Mouse (Mus musculus) c-Kit-positive CD71-negative TER-119-negative erythroid progenitor cells, embryonic 14.5 days (primary cell): Measurements from ENCODE around the gene Tuba1c.
"Not testable (repeated sequence)": the region's sequence is repeated elsewhere in the genome, so short reads cannot be mapped to it uniquely, and the experiment has no call there.

ENCODE experiments used
- DNase-seq: peaks from one replicate; pipeline ENCODE4 v3.0.0-alpha.2; 2013; ENCODE audit warnings: low read depth

The Tuba1c gene

GRCm38 (mm10) chr15:99056332-99056731, 26.6 kb downstream of the Tuba1c start:
- DNase-seq = no peak

GRCm38 (mm10) chr15:99065557-99066165, 36.0 kb downstream of the Tuba1c start:
- no peak for DNase-seq

DNA sequence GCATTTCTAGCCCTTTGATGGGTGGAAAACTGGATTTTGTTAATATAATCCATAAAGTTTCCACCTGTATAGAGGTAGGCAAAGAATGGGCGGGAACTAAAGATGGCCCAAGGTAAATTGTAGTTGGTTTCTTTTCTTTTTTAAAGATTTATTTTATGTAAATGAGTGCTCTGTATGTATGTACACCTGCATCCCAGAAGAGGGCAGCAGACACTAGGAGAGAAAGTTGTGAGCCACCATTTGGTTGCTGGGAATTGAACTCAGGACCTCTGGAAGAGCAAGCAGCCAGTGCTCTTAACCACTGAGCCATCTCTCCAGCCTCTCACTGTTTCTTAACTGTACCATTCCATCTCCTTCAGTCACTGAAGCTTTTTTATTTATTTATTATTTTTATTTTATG, 42.3 kb downstream of the Tuba1c start:
- DNase-seq = no peak

GRCm38 (mm10) chr15:99074019-99074599, 44.4 kb downstream of the Tuba1c start, which contains the start of gene Troap:
TSS of gene Troap (plus strand) at chr15:99074575.
- no peak for DNase-seq

DNA sequence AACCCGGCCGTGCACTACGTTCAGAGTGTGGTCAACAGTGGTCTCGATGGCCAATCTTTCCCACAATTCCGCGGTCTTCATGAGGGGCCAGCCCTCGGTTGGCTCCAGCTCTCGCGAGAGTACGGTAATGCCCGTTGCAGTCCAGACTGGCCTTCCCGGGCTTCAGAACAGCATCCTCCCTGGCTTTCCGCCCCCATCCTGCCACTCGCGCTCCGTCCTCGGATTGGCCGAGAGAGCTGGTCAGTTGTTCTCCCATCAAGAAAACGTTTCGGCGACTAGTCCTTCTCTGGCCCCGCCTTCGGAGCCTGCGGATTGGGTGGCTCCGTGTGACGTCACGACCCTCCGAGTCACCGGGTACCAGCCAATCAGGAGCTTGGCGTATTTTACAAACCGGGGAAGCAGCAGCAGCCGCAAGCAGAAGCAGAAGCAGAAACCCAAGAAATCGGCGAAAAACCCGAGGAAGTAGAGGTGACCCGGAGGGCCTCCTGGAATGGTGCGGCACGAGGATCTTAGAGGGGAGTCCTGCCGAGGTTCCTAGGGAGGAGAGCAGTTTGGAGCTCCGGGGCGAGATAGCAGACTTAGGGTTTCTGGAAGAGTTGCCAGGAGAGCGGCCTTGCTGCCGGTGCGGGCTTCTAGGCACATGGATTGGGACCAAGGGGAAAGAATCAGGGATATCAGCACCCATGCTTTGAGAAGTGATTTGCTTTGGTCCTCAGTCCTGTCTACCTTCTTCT, 45.1 kb downstream of the Tuba1c start:
- peak; percentile 93 for DNase-seq

DNA sequence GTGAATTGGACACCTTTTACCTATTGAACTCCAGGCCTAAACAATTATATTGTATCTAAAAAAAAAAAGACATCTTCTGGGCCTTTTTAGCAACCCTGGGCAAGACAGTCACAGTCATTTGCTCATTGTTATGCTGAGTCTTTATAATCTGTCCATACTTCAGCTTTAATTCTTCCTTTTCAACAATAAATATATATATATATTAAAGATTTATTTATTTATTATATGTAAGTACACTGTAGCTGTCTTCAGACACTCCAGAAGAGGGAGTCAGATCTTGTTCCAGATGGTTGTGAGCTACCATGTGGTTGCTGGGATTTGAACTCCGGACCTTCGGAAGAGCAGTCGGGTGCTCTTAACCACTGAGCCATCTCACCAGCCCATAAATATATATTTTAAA, 46.3 kb downstream of the Tuba1c start:
- DNase-seq = not testable (repeated sequence)

DNA sequence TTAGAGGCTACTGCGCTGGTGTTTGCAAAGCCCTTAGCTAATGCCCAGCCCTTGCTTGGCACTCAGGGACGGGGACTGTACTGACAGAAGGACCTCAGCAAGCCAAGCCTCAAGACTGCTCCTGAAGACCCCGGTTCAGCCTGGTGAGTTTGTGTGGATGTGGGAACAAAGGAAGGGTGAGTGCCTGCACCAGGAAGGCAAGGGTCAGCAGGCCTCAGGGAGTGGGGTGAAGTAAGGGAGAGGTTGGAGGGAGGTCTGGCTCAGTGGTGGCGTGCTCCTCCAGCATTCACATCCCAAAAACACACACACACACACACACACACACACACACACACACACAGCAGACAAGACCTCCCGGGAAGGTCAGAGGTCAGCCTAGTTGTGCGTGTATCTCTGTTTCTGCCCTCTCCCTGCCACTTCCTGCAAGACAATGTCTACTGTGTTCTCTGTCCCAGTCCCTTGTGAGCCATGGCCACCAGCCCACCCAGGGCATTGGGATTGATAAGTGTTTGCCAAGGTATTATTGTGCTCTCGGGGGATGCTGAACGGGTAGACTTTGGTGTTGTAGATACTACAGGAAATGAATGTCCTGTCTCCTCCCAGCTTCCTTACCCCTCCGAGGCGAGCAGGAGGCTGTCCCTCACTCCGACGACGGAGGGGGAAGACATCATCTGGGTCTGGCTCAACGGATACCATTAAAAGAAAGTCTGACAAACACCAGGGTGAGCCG, 48.7 kb downstream of the Tuba1c start:
- DNase-seq = no peak

- DNase-seq = no peak
Observed at GRCm38 (mm10) chr15:99079804-99080203, 50.1 kb downstream of the Tuba1c start.

DNA sequence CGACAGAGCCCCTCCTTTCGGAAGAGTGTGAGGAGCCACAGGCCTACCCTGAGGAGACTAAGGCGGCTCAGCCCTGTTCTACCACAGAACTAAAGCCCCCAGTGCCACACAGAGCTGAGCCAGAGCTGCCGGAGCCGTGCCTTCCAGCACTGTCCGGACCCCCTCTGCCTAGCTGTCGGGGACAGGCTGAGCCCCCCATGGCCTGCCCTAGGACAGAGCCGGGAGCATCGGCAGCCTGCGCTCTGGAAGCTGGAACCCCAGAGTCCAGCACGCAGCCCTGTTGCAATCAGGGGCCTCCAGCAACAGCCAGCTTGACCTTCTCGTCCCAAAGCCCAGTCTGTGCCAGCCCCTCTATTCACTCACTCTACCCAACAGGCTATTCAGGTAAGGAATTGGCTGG, 52.6 kb downstream of the Tuba1c start:
- no peak for DNase-seq

- no peak for DNase-seq
Observed at GRCm38 (mm10) chr15:99082840-99083239, 53.1 kb downstream of the Tuba1c start.

DNA sequence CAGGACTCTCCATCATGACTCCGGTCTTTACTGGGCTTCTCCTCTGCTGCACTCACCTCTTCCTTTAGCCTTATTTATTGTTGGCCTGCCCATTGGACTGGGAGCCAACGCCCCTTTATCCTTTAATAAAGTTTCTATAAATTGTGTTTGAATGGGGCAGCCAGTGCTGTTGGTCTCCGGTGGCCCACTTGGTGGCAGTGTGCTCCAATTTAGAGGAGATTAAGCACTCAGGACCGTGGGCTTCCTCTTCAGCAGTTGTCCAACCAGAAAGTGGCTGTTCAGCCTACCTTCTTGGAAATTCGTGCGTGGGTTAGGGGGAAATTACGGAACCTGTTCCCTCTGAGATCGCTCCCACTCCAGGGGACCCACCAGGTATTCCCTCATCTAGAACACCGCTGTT, 53.6 kb downstream of the Tuba1c start:
- no peak for DNase-seq

DNA sequence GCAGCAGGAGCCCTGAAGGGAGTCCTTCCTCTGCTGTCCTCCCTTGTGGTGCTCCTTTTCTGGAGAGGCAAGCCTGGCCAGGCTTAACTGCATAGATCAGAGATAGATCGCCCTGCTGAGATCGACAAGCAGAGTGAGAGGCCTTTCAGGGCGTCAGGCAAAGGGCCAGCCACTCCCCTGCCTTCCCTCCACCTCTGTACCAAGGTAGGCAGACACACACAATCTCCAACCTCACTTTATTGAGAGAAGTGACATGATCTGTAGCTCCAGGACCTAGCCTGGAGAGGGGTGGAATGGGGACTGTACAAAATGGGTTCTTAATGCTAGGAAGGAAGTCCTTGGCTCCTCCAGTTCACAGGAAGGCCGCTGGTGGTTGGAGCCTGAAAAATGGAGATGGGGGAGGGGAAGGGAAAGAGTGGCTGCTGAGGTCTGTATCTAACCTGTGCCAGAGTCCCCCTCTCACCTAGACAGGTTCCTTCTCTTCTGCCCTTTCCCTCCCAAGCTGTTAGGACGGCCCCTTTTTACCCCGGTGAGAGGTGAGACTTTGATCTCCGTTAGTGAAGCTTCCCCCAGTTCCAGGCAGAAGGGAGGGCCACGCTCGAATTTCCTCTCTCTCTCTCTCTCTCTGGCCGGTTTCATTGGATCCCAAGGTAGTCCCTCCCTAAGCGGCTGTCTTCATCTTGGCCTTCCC, 54.3 kb downstream of the Tuba1c start:
- no peak for DNase-seq

DNA sequence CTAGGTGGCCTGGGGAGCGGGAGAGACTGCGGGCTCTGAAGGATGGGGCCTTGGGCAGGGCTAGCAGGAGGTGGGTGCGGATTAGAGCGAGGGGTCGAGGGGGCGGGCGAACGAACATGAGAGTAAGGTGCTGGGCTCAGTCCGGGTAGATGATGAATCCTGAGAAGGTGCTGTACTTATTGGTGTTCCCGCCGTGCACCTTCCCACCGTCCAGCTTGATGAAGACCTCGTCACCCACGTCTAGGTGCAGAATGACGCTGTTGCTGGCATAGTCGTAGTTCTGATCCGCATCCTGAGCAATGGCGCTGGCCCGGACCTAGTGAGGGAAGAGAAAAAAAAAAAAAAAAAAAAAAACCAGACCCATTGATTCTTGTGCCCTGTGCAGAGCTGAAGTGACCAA, 54.9 kb downstream of the Tuba1c start:
- no peak for DNase-seq

DNA sequence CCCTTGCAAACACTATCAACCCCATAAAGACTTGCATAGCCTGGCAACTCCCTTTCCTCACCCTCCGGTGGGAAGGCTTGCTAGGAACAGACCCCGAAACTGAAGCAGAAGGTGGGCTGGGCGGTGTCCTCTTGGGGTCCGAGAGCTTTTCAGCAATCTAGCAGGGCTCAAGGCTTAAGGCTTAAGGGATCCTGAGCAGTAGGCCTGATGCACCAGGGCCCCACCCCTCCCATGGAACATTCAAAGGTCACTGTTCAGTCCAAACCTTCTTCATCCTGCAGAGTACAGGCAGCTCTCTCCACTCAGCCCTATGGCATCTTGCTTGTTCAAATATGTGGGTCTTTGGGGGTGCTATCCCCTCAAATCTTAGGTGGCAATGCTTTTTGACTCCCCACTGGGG, 56.3 kb downstream of the Tuba1c start:
- DNase-seq = no peak

GRCm38 (mm10) chr15:99087253-99088075, 57.8 kb downstream of the Tuba1c start, which contains the start of gene C1ql4:
TSS of gene C1ql4 (minus strand) at chr15:99087817.
- no peak for DNase-seq
